Mouse (Mus musculus): ENCODE measurements around the gene Zmiz1. TPM values are rescaled to one million over a fixed set of nuclear protein-coding genes. Genes with fewer than 3 reads are reported as not detected.

Gene Zmiz1
- total and polyA plus RNA-seq, 2 experiments from 2014 or later = 50.6 to 135 TPM

DNA sequence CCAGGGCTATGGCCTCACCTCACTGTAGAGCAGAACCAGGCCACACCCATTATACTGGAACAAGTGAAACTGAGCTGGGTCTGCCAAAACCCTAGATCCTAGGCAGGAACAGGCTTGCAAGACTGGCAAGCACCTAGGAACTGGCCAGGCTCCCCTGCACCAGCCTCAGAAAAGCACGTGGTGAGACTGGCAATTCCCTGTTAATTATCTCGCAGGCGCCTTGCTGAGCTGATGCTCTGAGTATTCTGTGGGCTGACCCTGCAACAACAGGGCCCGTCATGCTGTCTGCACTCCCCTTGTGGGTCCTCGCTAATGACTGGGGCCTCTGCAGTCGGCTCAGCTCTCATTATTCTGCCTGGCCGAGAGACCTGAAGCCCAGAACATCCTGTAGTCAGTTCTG, 177.3 kb downstream of the Zmiz1 start:
- no peak overlapping the region for H3K4me2 ChIP-seq (ENCODE audit: low read depth, low read length)
- peaks cover 24% of the 10 kb centered on the region for H3K36me3 ChIP-seq (ENCODE audit: insufficient read depth, low read length)
- H3K4me3 ChIP-seq (ENCODE audit: low read length) = no peak overlapping the region
- DNase-seq (ENCODE audit: low spot score) = peak; percentile 70
- H3K27me3 ChIP-seq (ENCODE audit: insufficient read depth, low read length) = no peaks in the 10 kb centered on the region
- peak overlapping the region; percentile 65; the same call in 1 of the 2 replicates for H3K27ac ChIP-seq
- 10% methylated on average over 7 of the region's 7 CpGs for WGBS
- no peak overlapping the region for H3K9ac ChIP-seq (replicated peaks; ENCODE audit: low read length)
- peaks cover 24% of the 10 kb centered on the region for H3K4me1 ChIP-seq (ENCODE audit: insufficient read depth, low read length)
- TF ChIP-seq CTCF (IDR thresholded peaks at IDR 0.05; ENCODE audit: low read depth) = no peak
- H3K9me3 ChIP-seq (ENCODE audit: low read length) = no peaks in the 10 kb centered on the region
- peak; percentile 56 for ATAC-seq

DNA sequence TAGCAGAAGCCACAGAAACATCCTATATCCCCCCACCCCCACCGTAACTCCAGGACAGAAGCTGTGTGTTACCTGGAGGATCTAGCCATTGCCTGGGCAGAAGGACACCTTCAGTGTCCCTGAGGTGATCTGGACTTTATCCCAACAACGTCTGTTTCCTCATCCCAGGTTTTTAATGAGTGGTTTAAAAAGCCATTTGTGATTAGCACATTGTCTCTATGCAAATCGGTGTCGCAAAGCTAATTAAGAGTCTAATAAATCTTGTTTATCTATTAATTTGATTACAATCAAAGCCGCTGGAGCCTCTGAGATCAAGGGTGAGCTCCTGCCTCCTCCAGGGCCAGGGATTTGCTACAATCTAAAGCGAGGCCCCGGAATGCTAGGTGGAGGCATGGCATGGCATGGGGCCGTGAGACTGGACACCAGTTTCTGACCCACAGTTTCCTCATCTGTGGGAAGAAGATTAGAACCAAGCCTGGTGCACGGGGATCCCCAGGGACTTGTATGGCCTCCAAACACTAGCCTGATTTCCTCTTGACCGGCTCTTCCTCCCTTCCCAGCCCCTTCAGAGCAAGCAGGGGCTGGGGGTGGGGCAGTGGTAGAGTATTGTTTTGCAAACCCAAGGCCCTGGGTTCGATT, 180.3 kb downstream of the Zmiz1 start:
- Histone ChIP-seq H3K36me3 (ENCODE audit: insufficient read depth, low read length) (peaks cover 34% of the 10 kb centered on the region), H3K9ac (replicated peaks; ENCODE audit: low read length) (no peak overlapping the region), H3K27ac (no peak overlapping the region), H3K4me3 (ENCODE audit: low read length) (no peak overlapping the region), H3K4me1 (ENCODE audit: insufficient read depth, low read length) (peaks cover 12% of the 10 kb centered on the region), H3K9me3 (ENCODE audit: low read length) (no peaks in the 10 kb centered on the region), H3K27me3 (ENCODE audit: insufficient read depth, low read length) (no peaks in the 10 kb centered on the region), H3K4me2 (ENCODE audit: low read depth, low read length) (no peak overlapping the region)
- WGBS = 65% methylated on average over 11 of the region's 11 CpGs
- TF ChIP-seq CTCF (IDR thresholded peaks at IDR 0.05; ENCODE audit: low read depth) = no peak
- DNase-seq (ENCODE audit: low spot score) (no peak), ATAC-seq (no peak)

DNA sequence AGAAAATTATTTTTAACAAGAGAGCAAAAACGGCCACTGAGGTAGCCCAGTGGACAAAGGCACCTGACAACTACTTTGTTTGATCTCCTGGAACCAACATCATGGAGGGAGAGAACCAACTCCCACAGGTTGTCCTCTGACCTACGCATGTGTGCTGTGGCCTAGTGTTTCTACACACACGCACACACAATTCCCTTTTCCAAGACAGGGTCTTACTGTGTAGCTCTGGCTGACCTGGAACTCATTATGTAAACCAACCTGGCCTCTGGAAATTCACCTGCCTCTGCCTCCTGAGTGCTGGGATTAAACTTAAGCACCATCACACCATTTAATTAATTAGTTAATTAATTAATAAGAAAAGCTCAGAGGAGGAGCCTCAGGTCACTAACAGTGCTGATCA, 181.0 kb downstream of the Zmiz1 start:
- 88% methylated on average over 3 of the region's 3 CpGs for WGBS
- Histone ChIP-seq H3K4me3 (ENCODE audit: low read length) (no peak overlapping the region), H3K36me3 (ENCODE audit: insufficient read depth, low read length) (peaks cover 41% of the 10 kb centered on the region), H3K4me2 (ENCODE audit: low read depth, low read length) (no peak overlapping the region), H3K27ac (no peak overlapping the region), H3K9ac (replicated peaks; ENCODE audit: low read length) (no peak overlapping the region), H3K9me3 (ENCODE audit: low read length) (no peaks in the 10 kb centered on the region), H3K4me1 (ENCODE audit: insufficient read depth, low read length) (peaks cover 9% of the 10 kb centered on the region), H3K27me3 (ENCODE audit: insufficient read depth, low read length) (no peaks in the 10 kb centered on the region)
- no peak for TF ChIP-seq CTCF (IDR thresholded peaks at IDR 0.05; ENCODE audit: low read depth)
- ATAC-seq (no peak), DNase-seq (ENCODE audit: low spot score) (no peak)

DNA sequence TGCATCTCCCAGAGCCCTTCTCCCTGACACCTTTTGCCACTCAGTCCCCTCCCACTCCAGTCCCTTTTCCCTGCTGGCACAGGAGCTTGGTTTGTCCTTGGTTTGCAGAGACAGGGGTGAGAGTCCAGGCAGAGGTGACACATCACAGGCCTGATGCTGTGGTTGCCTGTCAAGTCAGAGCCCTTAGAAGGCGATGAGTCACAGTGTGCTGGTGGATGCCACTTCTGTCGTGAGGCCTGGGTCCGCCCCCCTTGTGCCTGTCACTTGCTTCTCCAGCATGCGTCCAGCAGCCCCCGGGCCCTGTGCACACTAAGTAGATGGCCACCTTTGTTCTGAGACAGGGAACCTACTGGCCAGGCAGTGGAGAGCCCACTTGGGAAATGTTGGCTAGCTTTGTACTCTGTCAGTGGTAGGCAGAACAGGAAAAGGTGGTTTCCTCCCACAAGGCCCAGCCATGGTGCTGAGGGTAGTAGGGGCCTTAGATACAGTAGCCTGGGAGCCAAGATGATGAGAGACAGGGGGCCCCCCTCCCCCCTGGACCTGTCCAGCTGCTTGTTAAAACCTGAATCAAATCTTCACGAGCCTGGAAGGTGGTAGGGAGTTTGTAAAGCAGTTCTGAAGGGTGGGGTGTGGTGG, 181.6 kb downstream of the Zmiz1 start:
- Histone ChIP-seq H3K27ac (no peak overlapping the region), H3K9me3 (ENCODE audit: low read length) (no peaks in the 10 kb centered on the region), H3K9ac (replicated peaks; ENCODE audit: low read length) (no peak overlapping the region), H3K4me2 (ENCODE audit: low read depth, low read length) (no peak overlapping the region), H3K4me1 (ENCODE audit: insufficient read depth, low read length) (peaks cover 6% of the 10 kb centered on the region), H3K36me3 (ENCODE audit: insufficient read depth, low read length) (peaks cover 47% of the 10 kb centered on the region), H3K27me3 (ENCODE audit: insufficient read depth, low read length) (no peaks in the 10 kb centered on the region), H3K4me3 (ENCODE audit: low read length) (no peak overlapping the region)
- DNase-seq (ENCODE audit: low spot score) = no peak
- TF ChIP-seq CTCF (IDR thresholded peaks at IDR 0.05; ENCODE audit: low read depth) = no peak
- ATAC-seq = no peak
- 48% methylated on average over 6 of the region's 6 CpGs for WGBS

DNA sequence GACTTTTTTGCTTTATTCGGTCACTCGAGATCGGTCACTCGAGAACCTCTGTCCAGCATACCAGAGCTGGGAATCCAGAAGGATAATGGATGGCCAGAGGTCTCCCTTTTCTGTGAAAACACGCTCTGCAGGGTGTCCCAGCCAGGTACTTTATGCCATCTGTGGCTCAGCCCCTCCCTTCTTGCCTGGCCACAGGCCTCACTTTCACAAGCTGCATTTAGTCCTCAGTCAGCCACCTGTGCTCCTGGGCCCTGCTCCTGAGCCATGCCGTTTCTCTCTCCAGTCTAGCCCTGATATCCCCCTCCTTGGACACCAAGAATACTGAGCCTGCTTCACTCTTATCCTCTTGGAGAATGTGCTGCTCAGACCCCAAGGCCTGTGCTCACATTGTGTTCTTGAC, 182.1 kb downstream of the Zmiz1 start:
- Histone ChIP-seq H3K36me3 (ENCODE audit: insufficient read depth, low read length) (peaks cover 52% of the 10 kb centered on the region), H3K9me3 (ENCODE audit: low read length) (no peaks in the 10 kb centered on the region), H3K4me3 (ENCODE audit: low read length) (no peak overlapping the region), H3K4me2 (ENCODE audit: low read depth, low read length) (no peak overlapping the region), H3K9ac (replicated peaks; ENCODE audit: low read length) (no peak overlapping the region), H3K27ac (0 out of 2 replicates have a peak overlapping the region, but pooled peaks have one; percentile 51), H3K4me1 (ENCODE audit: insufficient read depth, low read length) (peaks cover under 1% of the 10 kb centered on the region), H3K27me3 (ENCODE audit: insufficient read depth, low read length) (no peaks in the 10 kb centered on the region)
- ATAC-seq (no peak), DNase-seq (ENCODE audit: low spot score) (no peak)
- TF ChIP-seq CTCF (IDR thresholded peaks at IDR 0.05; ENCODE audit: low read depth) = no peak
- WGBS = 79% methylated on average over 6 of the region's 6 CpGs

DNA sequence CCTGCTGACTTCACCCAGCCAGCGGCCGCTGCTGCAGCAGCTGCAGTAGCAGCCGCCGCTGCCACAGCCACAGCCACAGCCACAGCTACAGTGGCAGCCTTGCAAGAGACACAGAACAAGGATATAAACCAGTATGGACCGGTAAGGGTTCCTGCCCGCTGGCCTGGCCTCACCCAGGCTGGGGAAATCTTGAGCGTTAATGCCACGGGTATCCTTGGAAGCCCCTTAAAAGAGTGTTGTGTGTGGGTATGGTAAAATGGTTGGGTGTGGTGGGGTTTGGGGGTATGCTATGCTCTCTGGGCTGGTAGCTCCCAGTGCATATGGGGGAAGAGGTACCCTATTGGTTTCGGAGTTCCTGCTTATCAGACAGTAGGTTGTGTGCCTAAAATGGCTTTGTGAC, 186.7 kb downstream of the Zmiz1 start:
- TF ChIP-seq CTCF (IDR thresholded peaks at IDR 0.05; ENCODE audit: low read depth) = no peak
- H3K9ac ChIP-seq (replicated peaks; ENCODE audit: low read length) = no peak overlapping the region
- no peak overlapping the region for H3K4me2 ChIP-seq (ENCODE audit: low read depth, low read length)
- ATAC-seq (no peak), DNase-seq (ENCODE audit: low spot score) (no peak)
- no peak overlapping the region for H3K27ac ChIP-seq
- no peaks in the 10 kb centered on the region for H3K4me1 ChIP-seq (ENCODE audit: insufficient read depth, low read length)
- no peak overlapping the region for H3K4me3 ChIP-seq (ENCODE audit: low read length)
- H3K36me3 ChIP-seq (ENCODE audit: insufficient read depth, low read length) = peaks cover 73% of the 10 kb centered on the region
- H3K9me3 ChIP-seq (ENCODE audit: low read length) = no peaks in the 10 kb centered on the region
- WGBS = 85% methylated on average over 9 of the region's 9 CpGs
- H3K27me3 ChIP-seq (ENCODE audit: insufficient read depth, low read length) = no peaks in the 10 kb centered on the region

DNA sequence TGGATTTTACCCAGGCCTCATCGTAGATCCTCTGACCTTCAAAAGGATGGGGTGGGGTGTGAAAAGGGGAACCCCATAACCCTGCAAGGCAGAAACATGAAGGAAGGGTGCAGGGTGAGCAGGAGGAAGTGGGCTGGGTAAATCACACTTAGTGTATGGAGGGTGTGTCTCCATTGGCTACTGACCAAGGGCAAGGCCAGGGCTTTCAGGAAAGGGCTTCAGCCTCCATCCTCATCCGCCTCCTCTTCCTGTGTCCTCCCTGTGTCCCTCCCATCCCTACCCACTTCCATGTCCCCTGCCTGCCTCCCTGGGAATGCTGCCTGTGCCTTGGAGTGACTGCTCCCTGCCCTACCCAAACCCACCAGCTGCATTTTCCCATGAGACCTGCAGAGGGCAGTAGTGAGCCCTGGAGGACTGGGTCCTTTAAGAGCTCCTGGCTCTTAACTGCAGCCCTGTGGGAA, 187.2 kb downstream of the Zmiz1 start:
- no peak overlapping the region for H3K27ac ChIP-seq
- DNase-seq (ENCODE audit: low spot score) (peak; percentile 84), ATAC-seq (peak; percentile 46; the same call in 1 of the 2 replicates)
- peaks cover 78% of the 10 kb centered on the region for H3K36me3 ChIP-seq (ENCODE audit: insufficient read depth, low read length)
- no peak overlapping the region for H3K4me2 ChIP-seq (ENCODE audit: low read depth, low read length)
- H3K9me3 ChIP-seq (ENCODE audit: low read length) = no peaks in the 10 kb centered on the region
- H3K4me1 ChIP-seq (ENCODE audit: insufficient read depth, low read length) = no peaks in the 10 kb centered on the region
- no peak overlapping the region for H3K9ac ChIP-seq (replicated peaks; ENCODE audit: low read length)
- no peaks in the 10 kb centered on the region for H3K27me3 ChIP-seq (ENCODE audit: insufficient read depth, low read length)
- peak; percentile 95 for TF ChIP-seq CTCF (IDR thresholded peaks at IDR 0.05; ENCODE audit: low read depth)
- H3K4me3 ChIP-seq (ENCODE audit: low read length) = no peak overlapping the region
- WGBS = 74% methylated on average over 2 of the region's 2 CpGs
